Mouse (Mus musculus): Measurements from ENCODE around the gene Alox15. TPM values are rescaled to one million over a fixed set of nuclear protein-coding genes. Genes with fewer than 3 reads are reported as not detected.

The Alox15 gene
- 0.62 TPM for total RNA-seq (2023)

DNA sequence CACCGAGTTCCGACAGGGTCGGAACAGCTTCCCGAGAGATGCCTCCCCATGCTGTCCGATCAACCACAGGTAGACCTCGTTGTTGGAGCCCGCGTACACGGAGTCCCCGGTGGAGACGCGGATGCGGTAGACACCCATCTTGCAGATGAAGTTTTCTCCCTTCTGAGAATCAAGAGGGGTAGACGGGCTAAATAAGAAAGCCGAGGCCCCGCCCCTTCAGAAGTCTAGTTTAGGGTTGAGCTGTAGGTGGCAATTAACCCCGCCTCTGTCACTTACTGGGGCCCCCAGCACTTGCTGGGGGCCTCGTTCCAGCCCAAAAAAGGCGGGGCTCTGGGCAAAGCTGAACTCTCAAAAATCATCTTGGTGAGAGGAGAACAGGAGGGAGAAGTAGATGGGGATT is at the start of gene Alox15:
TSS of gene Alox15 (minus strand) at position 164 of the 400 bp plus-strand sequence.

GRCm38 (mm10) chr11:70322528-70322927 is 29.3 kb downstream of the Alox15 start, which contains the start of gene Alox12e:
Gene Alox12e, minus strand, starts transcription at chr11:70322628.

Other genes with a start within 250 kb of the Alox15 start
- not detected for gene Mgl2, start 221.7 kb downstream of the Alox15 start, total RNA-seq (2023)
- 1.5 TPM for gene Clec10a, start 195.8 kb downstream of the Alox15 start, total RNA-seq (2023)
- not detected for gene Slc16a11, start 139.3 kb downstream of the Alox15 start, total RNA-seq (2023)
- 1.8 TPM for gene Slc16a13, start 131.0 kb downstream of the Alox15 start, total RNA-seq (2023)
- 0.21 TPM for gene Bcl6b, start 122.2 kb downstream of the Alox15 start, total RNA-seq (2023)
- gene 0610010K14Rik, start 114.1 kb downstream of the Alox15 start, total RNA-seq (2023): 70.8 TPM
- gene Gm21988, start 112.2 kb downstream of the Alox15 start, total RNA-seq (2023): 2.5 TPM
- gene Rnasek, start 112.2 kb downstream of the Alox15 start, total RNA-seq (2023): 62.8 TPM
- gene Alox12, start 96.7 kb downstream of the Alox15 start, total RNA-seq (2023): 0.73 TPM
- not detected for gene Alox12e, start 29.4 kb downstream of the Alox15 start, total RNA-seq (2023)
- gene Pelp1, start 58.0 kb upstream of the Alox15 start, total RNA-seq (2023): 27.5 TPM
- 223 TPM for gene Arrb2, start 80.6 kb upstream of the Alox15 start, total RNA-seq (2023)
- gene Med11, start 99.9 kb upstream of the Alox15 start, total RNA-seq (2023): 52.7 TPM
- gene Zmynd15, start 107.4 kb upstream of the Alox15 start, total RNA-seq (2023): 0.91 TPM
- 1.5 TPM for gene Cxcl16, start 108.0 kb upstream of the Alox15 start, total RNA-seq (2023)
- gene Tm4sf5, start 153.2 kb upstream of the Alox15 start, total RNA-seq (2023): not detected
- gene Vmo1, start 162.6 kb upstream of the Alox15 start, total RNA-seq (2023): not detected
- gene Gltpd2, start 167.2 kb upstream of the Alox15 start, total RNA-seq (2023): not detected
- 142 TPM for gene Psmb6, start 173.3 kb upstream of the Alox15 start, total RNA-seq (2023)
- gene Gm40193, start 180.9 kb upstream of the Alox15 start, total RNA-seq (2023): not detected
- gene Pld2, start 188.0 kb upstream of the Alox15 start, total RNA-seq (2023): 2.4 TPM
- gene Mink1, start 210.8 kb upstream of the Alox15 start, total RNA-seq (2023): 149 TPM

All from CD4-positive naive resting alpha-beta T cell, adult 76 days (primary cell).